Mouse (Mus musculus) embryonic fibroblast, embryonic 13.5 days (primary cell): Measurements from ENCODE around the gene Fndc9.

Experiments
- CTCF ChIP-seq: IDR thresholded peaks from 2 replicates; pipeline ENCODE4 v1.5.1; 2011; ENCODE audit warnings: mild to moderate bottlenecking, control low read depth, low read length, moderate library complexity, borderline replicate concordance; ENCODE audit not compliant: insufficient read depth
- POLR2A ChIP-seq: IDR thresholded peaks from 2 replicates; pipeline ENCODE4 v1.6.1; 2011; ENCODE audit warnings: low read depth, mild to moderate bottlenecking, control low read depth, low read length, moderate library complexity

DNA sequence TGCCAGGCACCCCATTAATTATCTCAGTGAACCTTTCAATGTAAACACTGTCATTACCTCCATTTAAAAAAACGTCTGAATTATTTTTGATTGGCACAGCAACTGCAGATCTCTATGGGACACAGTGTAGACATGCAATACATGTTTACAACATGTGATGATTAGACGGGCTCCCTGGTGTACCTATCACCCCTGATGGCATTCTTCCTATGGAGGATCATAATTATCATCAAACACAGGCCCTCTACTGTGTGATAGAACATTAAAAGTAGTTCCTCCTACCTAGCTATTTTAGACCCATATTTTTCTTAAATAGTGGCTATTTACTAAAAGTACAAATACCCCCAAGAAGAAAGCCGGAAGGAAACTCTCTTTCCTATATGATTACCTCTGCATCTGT, 34.6 kb downstream of the Fndc9 start:
- TF ChIP-seq CTCF, result no peak
- TF ChIP-seq POLR2A, result no peak
